Mouse (Mus musculus): ENCODE measurements around the gene Cox4i1.
"Not testable (repeated sequence)": the region's sequence is repeated elsewhere in the genome, so short reads cannot be mapped to it uniquely, and the experiment has no call there.

DNA sequence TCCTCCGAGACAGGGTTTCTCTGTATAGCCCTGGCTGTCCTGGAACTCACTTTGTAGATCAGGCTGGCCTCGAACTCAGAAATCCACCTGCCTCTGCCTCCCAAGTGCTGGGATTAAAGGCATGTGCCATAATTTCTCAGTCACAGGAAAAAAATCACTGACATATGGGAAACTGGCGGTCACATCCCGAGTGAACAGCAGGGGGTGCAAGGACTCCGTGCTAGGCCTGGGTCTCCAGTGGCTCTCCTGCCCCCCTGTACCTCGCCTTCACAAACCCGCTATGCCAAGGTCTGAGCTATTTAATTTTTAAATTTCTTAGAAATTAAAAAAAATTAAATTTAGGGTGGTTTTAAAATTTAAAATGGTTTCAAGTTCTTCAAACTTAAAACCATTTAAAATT is 12.4 kb downstream of the Cox4i1 start:
- peak; percentile 62 for TF ChIP-seq CTCF (conservative IDR thresholded peaks at IDR 0.05; ENCODE audit: insufficient read depth, insufficient read length, low read depth, low read length)
- not testable (repeated sequence) for TF ChIP-seq POLR2A (IDR thresholded peaks at IDR 0.05; ENCODE audit: low read depth, low read length)

Data from kidney, adult 2 months (tissue).